Mouse (Mus musculus) heart, embryonic 15.5 days (tissue): ENCODE results near the gene P2rx7. TPM values are rescaled to one million over a fixed set of nuclear protein-coding genes. Genes with fewer than 3 reads are reported as not detected.
"Not testable (repeated sequence)": the region's sequence is repeated elsewhere in the genome, so short reads cannot be mapped to it uniquely, and the experiment has no call there.

Experiments
- ATAC-seq: fragments of 200-750 bp; cut with Nextera tagmentation; replicated peaks from 2 replicates; pipeline ENCODE4 v1.8.0; 2017; ENCODE audit warnings: low read depth, moderate TSS enrichment; ENCODE audit not compliant: insufficient number of reproducible peaks, insufficient read depth, low FRiP score
- H3K27ac ChIP-seq: fragments of 300-500 bp; sonication (generic); 2 replicates; pipeline ENCODE4 v1.5.1; 2015; ENCODE audit warnings: mild to moderate bottlenecking, inconsistent platforms
- H3K27me3 ChIP-seq: fragments of 300-500 bp; sonication (generic); 2 replicates; pipeline ENCODE4 v1.6.1; 2015; ENCODE audit warnings: inconsistent platforms
- H3K36me3 ChIP-seq: fragments of 300-500 bp; sonication (generic); 2 replicates; pipeline ENCODE4 v1.6.1; 2015; ENCODE audit warnings: mild to moderate bottlenecking, inconsistent platforms
- H3K4me1 ChIP-seq: fragments of 300-500 bp; sonication (generic); replicated peaks from 2 replicates; pipeline ENCODE4 v1.6.1; 2015; ENCODE audit warnings: inconsistent platforms
- H3K4me2 ChIP-seq: fragments of 300-500 bp; sonication (generic); 2 replicates; pipeline ENCODE4 v1.6.1; 2015; ENCODE audit warnings: inconsistent platforms, mild to moderate bottlenecking, moderate library complexity
- H3K4me3 ChIP-seq: fragments of 300-500 bp; sonication (generic); 2 replicates; pipeline ENCODE4 v1.5.1; 2015; ENCODE audit warnings: mild to moderate bottlenecking, inconsistent platforms
- H3K9ac ChIP-seq: fragments of 300-500 bp; sonication (generic); 2 replicates; pipeline ENCODE4 v1.6.1; 2015; ENCODE audit warnings: mild to moderate bottlenecking, inconsistent platforms
- H3K9me3 ChIP-seq: fragments of 300-500 bp; sonication (generic); replicated peaks from 2 replicates; pipeline ENCODE4 v1.6.1; 2016; ENCODE audit warnings: inconsistent platforms
- whole genome bisulfite sequencing: fragments of 180-500 bp; shearing (Covaris S2); methylation state at CpG from one replicate; pipeline ENCODE4 v1.1.7; 2015; ENCODE audit warnings: mixed read lengths; 5-methylcytosine and 5-hydroxymethylcytosine counted together
- polyA plus RNA-seq: library from polyadenylated mRNA; unstranded; fragments of >200 nt; fragmentation: Nextera tagmentation; extraction: Ambion mirVana; gene quantifications from 2 replicates; pipeline ENCODE4 v1.2.1, GENCODE M21; 2015

P2rx7 gene
- polyA plus RNA-seq, 1 experiment from 2014 or later = 3.0 TPM

DNA sequence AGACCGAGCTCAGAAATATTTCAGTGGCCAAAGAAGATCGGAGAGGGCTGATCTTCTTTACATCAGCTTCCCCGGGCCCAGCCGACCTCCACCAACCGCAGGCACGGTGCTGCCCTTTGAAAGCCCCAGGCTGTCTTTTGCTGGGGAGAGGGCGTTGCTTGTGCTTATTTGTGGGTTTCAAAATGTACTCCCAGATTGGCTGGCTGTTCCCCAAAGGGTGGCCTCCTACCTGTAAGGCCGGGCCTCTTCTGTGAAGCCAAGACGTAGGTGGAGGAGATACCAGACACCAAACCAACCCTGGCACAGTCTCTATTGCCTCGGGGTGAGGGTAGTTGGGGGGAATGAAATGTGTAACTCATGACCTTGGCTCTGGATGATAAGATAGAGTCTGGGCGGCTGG is 2.3 kb downstream of the P2rx7 start:
- Histone ChIP-seq H3K27me3 (no peaks in the 10 kb centered on the region), H3K4me1 (peaks cover 18% of the 10 kb centered on the region), H3K4me2 (no peak overlapping the region), H3K36me3 (no peaks in the 10 kb centered on the region), H3K4me3 (no peak overlapping the region), H3K27ac (no peak overlapping the region), H3K9me3 (no peaks in the 10 kb centered on the region), H3K9ac (no peak overlapping the region)
- no peak for ATAC-seq
- WGBS = 72% methylated on average over 11 of the region's 11 CpGs

DNA sequence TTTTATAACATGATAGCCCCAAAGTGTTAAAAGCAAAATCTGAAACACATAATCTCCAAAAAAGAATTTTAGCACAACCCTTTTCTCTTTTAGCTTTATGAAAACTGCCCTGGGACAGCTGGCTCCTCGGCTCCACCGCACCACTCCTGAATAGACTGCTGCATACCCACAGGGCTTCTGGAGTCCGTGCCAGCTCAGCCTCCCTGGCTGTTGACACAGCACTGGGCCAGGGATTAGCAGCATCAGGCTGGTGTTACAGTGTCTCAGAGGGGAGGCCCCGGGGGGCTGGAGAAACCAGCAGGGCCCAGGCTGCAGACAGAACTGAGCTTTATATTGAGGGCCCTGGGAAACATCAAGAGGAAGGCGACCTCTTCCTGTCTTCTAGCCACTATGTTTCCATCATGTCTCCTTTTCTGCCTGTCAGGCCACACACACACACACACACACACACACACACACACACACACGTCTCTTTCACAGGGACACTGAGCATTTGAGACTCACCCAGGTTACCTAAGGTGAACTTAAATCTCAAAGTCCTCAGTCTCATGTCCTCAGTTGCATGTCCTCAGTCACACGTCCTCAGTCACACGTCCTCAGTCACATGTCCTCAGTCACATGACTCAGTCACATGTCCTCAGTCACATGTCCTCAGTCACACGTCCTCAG is 3.7 kb downstream of the P2rx7 start:
- no peak for ATAC-seq
- no peaks in the 10 kb centered on the region for H3K27me3 ChIP-seq
- no peak overlapping the region for H3K4me3 ChIP-seq
- no peak overlapping the region for H3K9ac ChIP-seq
- H3K4me2 ChIP-seq = no peak overlapping the region
- H3K4me1 ChIP-seq = peaks cover 22% of the 10 kb centered on the region
- H3K9me3 ChIP-seq = no peaks in the 10 kb centered on the region
- WGBS = 51% methylated on average over 9 of the region's 9 CpGs
- no peak overlapping the region for H3K27ac ChIP-seq
- no peaks in the 10 kb centered on the region for H3K36me3 ChIP-seq

DNA sequence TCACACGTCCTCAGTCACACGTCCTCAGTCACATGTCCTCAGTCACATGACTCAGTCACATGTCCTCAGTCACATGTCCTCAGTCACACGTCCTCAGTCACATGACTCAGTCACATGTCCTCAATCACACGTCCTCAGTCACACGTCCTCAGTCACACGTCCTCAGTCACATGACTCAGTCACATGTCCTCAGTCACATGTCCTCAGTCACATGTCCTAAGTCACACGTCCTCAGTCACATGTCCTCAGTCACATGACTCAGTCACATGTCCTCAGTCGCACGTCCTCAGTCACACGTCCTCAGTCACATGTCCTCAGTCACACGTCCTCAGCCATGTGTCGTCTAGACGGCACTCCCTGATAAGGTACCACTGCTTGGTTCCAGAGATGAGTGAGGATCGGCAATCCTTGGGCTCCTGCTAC is 4.3 kb downstream of the P2rx7 start:
- H3K27ac ChIP-seq, ATAC-seq, H3K9ac ChIP-seq, H3K4me2 ChIP-seq, H3K9me3 ChIP-seq, H3K27me3 ChIP-seq, H3K4me3 ChIP-seq, H3K36me3 ChIP-seq: not testable (repeated sequence)
- WGBS = 85% methylated on average over 14 of the region's 14 CpGs
- H3K4me1 ChIP-seq = peaks cover 27% of the 10 kb centered on the region

DNA sequence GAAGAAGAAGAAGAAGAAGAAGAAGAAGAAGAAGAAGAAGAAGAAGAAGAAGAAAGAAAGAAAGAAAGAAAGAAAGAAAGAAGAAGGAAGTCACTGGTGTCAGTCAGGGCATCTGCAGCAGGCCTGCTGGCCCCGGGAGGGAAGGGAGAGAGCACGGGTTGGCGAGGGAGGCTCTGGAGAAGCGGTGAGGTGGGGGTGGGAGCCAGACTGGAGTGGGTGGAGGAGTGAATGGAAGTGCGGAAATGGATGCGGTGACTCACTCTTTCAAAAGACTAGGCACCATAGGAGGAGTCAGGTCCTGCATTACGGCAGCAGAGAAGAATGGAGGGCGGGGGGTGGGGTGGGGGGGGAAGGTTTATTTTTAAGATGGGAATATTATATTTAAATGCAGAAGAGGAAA is 5.6 kb downstream of the P2rx7 start:
- WGBS = 53% methylated on average over 8 of the region's 8 CpGs
- H3K36me3 ChIP-seq = no peaks in the 10 kb centered on the region
- no peak; the same call in 1 of the 2 replicates for ATAC-seq
- H3K4me1 ChIP-seq = peaks cover 34% of the 10 kb centered on the region
- no peak overlapping the region for H3K4me3 ChIP-seq
- H3K27ac ChIP-seq = no peak overlapping the region
- no peaks in the 10 kb centered on the region for H3K9me3 ChIP-seq
- no peaks in the 10 kb centered on the region for H3K27me3 ChIP-seq
- no peak overlapping the region for H3K9ac ChIP-seq
- H3K4me2 ChIP-seq = no peak overlapping the region

DNA sequence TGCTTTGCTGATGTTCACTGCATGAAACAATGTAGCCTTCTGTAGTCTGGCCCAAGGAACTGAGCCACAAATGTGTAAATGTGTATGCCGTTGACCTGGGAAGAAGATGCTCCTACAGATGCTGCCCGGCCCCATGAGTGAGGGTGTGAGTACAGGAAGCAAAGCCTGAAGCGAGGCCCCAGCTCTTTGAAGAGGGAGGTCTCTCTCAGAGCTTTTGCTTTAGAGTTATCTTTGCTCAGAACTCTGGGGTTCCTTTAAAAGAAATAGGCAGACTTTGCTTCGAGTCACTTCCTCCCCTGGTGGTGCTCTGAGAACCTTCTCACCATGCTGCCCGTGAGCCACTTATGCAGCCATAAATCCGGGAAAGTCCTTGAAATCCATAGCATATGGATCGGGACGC is 6.4 kb downstream of the P2rx7 start:
- WGBS = 85% methylated on average over 8 of the region's 8 CpGs
- peaks cover 36% of the 10 kb centered on the region for H3K4me1 ChIP-seq

DNA sequence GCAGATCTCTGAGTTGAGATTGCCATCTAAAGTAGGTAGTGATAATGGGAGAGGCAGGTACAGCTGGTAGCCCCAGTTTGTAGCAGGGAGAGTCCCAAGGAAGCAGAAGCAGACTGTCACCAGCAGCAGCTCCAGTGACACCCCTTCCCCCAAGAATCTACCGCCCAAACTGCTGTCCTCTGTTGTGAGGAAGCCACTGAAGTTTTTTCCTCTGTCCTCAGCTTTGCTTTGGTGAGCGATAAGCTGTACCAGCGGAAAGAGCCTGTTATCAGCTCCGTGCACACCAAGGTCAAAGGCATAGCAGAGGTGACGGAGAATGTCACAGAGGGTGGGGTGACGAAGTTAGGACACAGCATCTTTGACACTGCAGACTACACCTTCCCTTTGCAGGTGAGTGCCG is 8.8 kb downstream of the P2rx7 start:
- Histone ChIP-seq H3K4me2 (peak overlapping the region; percentile 42), H3K27me3 (no peaks in the 10 kb centered on the region), H3K4me3 (no peak overlapping the region), H3K36me3 (no peaks in the 10 kb centered on the region), H3K9me3 (no peaks in the 10 kb centered on the region), H3K4me1 (peaks cover 25% of the 10 kb centered on the region), H3K27ac (peak overlapping the region; percentile 63; the same call in 1 of the 2 replicates), H3K9ac (no peak overlapping the region)
- peak; percentile 24; the same call in 1 of the 2 replicates for ATAC-seq
- 25% methylated on average over 7 of the region's 7 CpGs for WGBS

More for the DNA sequence above, 6.4 kb downstream of the P2rx7 start:
- ATAC-seq = no peak
- no peak overlapping the region for H3K4me3 ChIP-seq
- no peaks in the 10 kb centered on the region for H3K27me3 ChIP-seq
- no peak overlapping the region for H3K9ac ChIP-seq
- H3K4me2 ChIP-seq = no peak overlapping the region
- no peak overlapping the region for H3K27ac ChIP-seq
- no peaks in the 10 kb centered on the region for H3K36me3 ChIP-seq
- H3K9me3 ChIP-seq = no peaks in the 10 kb centered on the region

DNA sequence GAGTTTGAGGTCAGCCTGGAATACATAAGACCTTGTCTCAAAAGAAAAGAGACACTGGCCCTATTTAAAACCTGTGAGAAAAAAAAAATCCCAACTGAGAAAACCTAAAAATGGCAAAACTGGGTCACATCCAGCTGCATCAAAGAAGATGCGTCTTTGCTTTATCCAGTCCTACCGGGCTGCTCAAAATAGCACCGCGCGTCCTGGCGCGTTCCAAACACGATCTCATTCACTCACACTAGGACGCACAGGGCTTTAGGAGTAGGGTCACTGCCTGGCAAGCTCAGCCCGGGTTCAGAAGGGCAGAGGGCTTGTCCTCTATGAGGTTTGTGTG is 9.4 kb downstream of the P2rx7 start:
- H3K4me2 ChIP-seq = peak overlapping the region; percentile 42; the same call in 1 of the 2 replicates

DNA sequence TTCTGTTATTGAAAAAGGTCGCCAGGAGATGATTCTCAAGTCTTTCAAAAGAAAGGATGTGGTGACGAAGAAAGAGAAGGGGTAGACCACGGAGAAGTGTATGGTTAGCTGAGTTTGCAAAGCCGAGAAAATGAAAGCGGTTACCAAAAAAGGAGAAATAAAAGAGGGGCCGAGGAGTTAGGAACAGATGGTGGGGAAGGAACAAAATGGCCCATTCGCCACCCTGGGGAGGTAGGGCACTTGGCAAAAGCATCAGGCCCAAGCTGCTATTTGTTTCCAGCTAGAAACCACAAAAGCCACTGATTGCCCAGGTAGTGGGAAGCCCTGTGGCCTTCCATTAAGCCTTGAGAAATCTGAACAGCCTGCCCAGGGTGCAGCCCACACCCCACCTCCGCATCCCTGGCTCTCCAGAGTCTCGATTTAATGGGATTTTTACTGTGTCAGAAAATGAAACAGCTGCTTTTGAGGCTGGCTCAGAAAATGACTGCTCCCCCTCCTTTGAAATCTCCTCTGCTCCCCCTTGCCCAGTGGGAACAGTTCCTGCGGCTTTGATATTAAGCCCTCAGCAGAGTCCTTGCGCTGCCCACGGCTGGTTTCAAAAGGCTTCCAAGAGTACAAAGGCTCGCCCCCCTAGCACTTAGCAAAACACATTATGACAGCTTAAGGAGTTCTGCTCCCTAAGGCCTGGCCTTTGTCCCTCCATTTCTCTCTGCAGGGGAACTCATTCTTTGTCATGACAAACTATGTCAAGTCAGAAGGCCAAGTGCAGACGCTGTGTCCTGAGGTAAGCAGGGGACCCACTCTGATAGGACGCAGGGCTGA is 9.9 kb downstream of the P2rx7 start:
- Histone ChIP-seq H3K4me3 (no peak overlapping the region), H3K4me1 (peaks cover 25% of the 10 kb centered on the region), H3K27ac (peak overlapping the region; percentile 63), H3K4me2 (peak overlapping the region; percentile 42; the same call in 1 of the 2 replicates), H3K36me3 (no peaks in the 10 kb centered on the region), H3K27me3 (no peaks in the 10 kb centered on the region), H3K9me3 (no peaks in the 10 kb centered on the region), H3K9ac (0 out of 2 replicates have a peak overlapping the region, but pooled peaks have one; percentile 7)
- ATAC-seq = no peak
- 62% methylated on average over 15 of the region's 15 CpGs for WGBS

More for the DNA sequence above, 9.4 kb downstream of the P2rx7 start:
- H3K4me3 ChIP-seq = no peak overlapping the region
- H3K4me1 ChIP-seq = peaks cover 25% of the 10 kb centered on the region
- no peaks in the 10 kb centered on the region for H3K9me3 ChIP-seq
- no peak for ATAC-seq
- H3K36me3 ChIP-seq = no peaks in the 10 kb centered on the region
- no peaks in the 10 kb centered on the region for H3K27me3 ChIP-seq
- WGBS = 32% methylated on average over 10 of the region's 10 CpGs
- peak overlapping the region; percentile 63 for H3K27ac ChIP-seq
- H3K9ac ChIP-seq = 0 out of 2 replicates have a peak overlapping the region, but pooled peaks have one; percentile 7

DNA sequence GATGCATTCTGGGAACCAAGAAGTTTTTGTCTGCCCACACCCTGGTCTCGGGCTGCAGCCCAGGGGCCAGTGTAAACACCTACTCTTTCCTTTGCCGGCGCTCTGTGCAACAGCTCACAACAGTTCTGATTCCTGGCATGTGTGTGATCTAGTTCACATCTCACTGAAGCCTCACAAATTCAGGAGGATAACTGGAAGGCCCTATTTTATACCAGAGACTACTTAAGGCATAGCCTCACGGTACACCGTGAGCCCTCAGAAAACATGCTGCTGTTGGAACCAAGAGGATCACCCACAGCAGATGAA is 10.5 kb downstream of the P2rx7 start:
- WGBS = 63% methylated on average over 5 of the region's 5 CpGs
- Histone ChIP-seq H3K36me3 (no peaks in the 10 kb centered on the region), H3K9me3 (no peaks in the 10 kb centered on the region), H3K4me1 (peaks cover 25% of the 10 kb centered on the region), H3K27ac (peak overlapping the region; percentile 21; the same call in 1 of the 2 replicates), H3K4me2 (no peak overlapping the region; the same call in 1 of the 2 replicates), H3K4me3 (no peak overlapping the region), H3K9ac (no peak overlapping the region), H3K27me3 (no peaks in the 10 kb centered on the region)
- ATAC-seq = no peak

DNA sequence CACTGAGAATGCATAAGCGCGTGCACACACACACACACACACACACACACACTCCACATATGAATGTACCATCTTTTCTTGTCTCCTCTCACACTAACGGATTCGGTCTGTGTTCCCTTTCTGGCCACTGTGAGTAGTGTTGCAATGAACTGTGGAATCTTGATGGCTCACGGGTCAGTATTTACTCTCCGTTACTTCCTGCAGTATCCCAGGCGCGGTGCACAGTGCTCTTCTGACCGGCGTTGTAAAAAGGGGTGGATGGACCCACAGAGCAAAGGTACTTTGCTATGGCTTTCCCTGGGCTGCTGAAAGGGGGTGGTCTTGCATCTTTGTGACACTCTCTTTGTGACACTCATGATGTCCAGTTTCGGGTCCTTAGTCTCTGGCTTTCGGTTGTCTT is 13.1 kb downstream of the P2rx7 start:
- H3K4me1 ChIP-seq = peaks cover 26% of the 10 kb centered on the region
- no peaks in the 10 kb centered on the region for H3K27me3 ChIP-seq
- H3K4me3 ChIP-seq = no peak overlapping the region
- no peak for ATAC-seq
- H3K36me3 ChIP-seq = no peaks in the 10 kb centered on the region
- H3K9ac ChIP-seq = no peak overlapping the region
- 84% methylated on average over 12 of the region's 12 CpGs for WGBS
- H3K4me2 ChIP-seq = no peak overlapping the region
- H3K27ac ChIP-seq = no peak overlapping the region
- no peaks in the 10 kb centered on the region for H3K9me3 ChIP-seq

DNA sequence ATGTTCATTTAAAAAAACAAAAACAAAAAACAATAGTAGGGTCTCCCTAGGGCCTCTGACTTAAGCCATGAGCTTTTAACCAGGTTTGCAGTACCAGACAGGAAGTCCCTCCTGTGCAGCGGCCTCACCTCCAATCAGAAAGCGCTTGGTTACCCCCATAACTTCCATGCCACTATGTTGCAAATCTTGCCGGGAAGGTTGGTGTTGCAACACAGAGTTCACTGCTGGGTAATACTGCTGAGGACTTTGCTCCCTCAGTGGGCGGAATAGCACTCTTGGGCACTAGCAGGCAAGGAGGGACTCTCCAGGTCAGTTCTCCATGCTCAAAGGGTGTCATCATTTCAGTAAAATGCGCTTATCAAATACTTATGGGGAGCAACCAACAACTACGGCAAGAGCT is 18.8 kb downstream of the P2rx7 start:
- Histone ChIP-seq H3K27ac (peak overlapping the region; percentile 36; the same call in 1 of the 2 replicates), H3K4me2 (no peak overlapping the region), H3K9me3 (no peaks in the 10 kb centered on the region), H3K4me3 (no peak overlapping the region), H3K27me3 (no peaks in the 10 kb centered on the region), H3K9ac (no peak overlapping the region), H3K36me3 (no peaks in the 10 kb centered on the region), H3K4me1 (peaks cover 5% of the 10 kb centered on the region; the same call in 1 of the 2 replicates)
- WGBS = 91% methylated on average over 6 of the region's 6 CpGs
- no peak for ATAC-seq
